Mouse (Mus musculus) midbrain, embryonic 15.5 days (tissue): ENCODE measurements at regions not wholly inside any gene's neighbourhood (a gene's known extent, or its start where the extent isn't known, plus 50 kb on each side); places are given as distances from the start of the nearest gene placed in this dataset.

Experiments
- ATAC-seq: fragments of 200-750 bp; cut with Nextera tagmentation; replicated peaks from 2 replicates; pipeline ENCODE4 v1.8.0; 2017; ENCODE audit warnings: moderate TSS enrichment
- H3K27ac ChIP-seq: fragments of 300-500 bp; sonication (generic); 2 replicates; pipeline ENCODE4 v1.5.1; 2015; ENCODE audit warnings: mild to moderate bottlenecking, inconsistent platforms
- H3K27me3 ChIP-seq: fragments of 300-500 bp; sonication (generic); replicated peaks from 2 replicates; pipeline ENCODE4 v1.6.1; 2015; ENCODE audit warnings: inconsistent platforms
- H3K36me3 ChIP-seq: fragments of 300-500 bp; sonication (generic); replicated peaks from 2 replicates; pipeline ENCODE4 v1.6.1; 2015; ENCODE audit warnings: inconsistent platforms
- H3K4me1 ChIP-seq: fragments of 300-500 bp; sonication (generic); 2 replicates; pipeline ENCODE4 v1.6.1; 2015; ENCODE audit warnings: inconsistent platforms
- H3K4me2 ChIP-seq: fragments of 300-500 bp; sonication (generic); 2 replicates; pipeline ENCODE4 v1.6.1; 2015; ENCODE audit warnings: inconsistent platforms, mild to moderate bottlenecking, moderate library complexity
- H3K4me3 ChIP-seq: fragments of 300-500 bp; sonication (generic); 2 replicates; pipeline ENCODE4 v1.5.1; 2015; ENCODE audit warnings: mild to moderate bottlenecking, inconsistent platforms
- H3K9ac ChIP-seq: fragments of 300-500 bp; sonication (generic); 2 replicates; pipeline ENCODE4 v1.6.1; 2015; ENCODE audit warnings: mild to moderate bottlenecking, inconsistent platforms
- H3K9me3 ChIP-seq: fragments of 300-500 bp; sonication (generic); 2 replicates; pipeline ENCODE4 v1.6.1; 2016; ENCODE audit warnings: inconsistent platforms
- WGBS: fragments of 180-500 bp; shearing (Covaris S2); methylation state at CpG from one replicate; pipeline ENCODE4 v1.1.7; 2015; ENCODE audit warnings: mixed read lengths; 5-methylcytosine and 5-hydroxymethylcytosine counted together

GRCm38 (mm10) chr5:64738096-64738780, 65.0 kb upstream of the Klf3 start:
- 17% methylated on average over 11 of the region's 11 CpGs for WGBS
- peak overlapping the region; percentile 16 for H3K4me2 ChIP-seq
- ATAC-seq, result 0 out of 2 replicates have a peak, but pooled peaks have one; percentile 30
- H3K4me3 ChIP-seq, result no peak overlapping the region
- no peak overlapping the region for H3K9ac ChIP-seq
- H3K4me1 ChIP-seq, result peaks cover 20% of the 10 kb centered on the region; the same call in 1 of the 2 replicates
- H3K9me3 ChIP-seq, result no peaks in the 10 kb centered on the region
- H3K27me3 ChIP-seq, result no peaks in the 10 kb centered on the region
- H3K36me3 ChIP-seq, result no peaks in the 10 kb centered on the region
- H3K27ac ChIP-seq, result no peak overlapping the region

- Histone ChIP-seq H3K27me3 (no peaks in the 10 kb centered on the region), H3K4me3 (no peak overlapping the region), H3K4me2 (peak overlapping the region; percentile 16; the same call in 1 of the 2 replicates), H3K9me3 (no peaks in the 10 kb centered on the region), H3K9ac (no peak overlapping the region), H3K4me1 (peaks cover 20% of the 10 kb centered on the region; the same call in 1 of the 2 replicates), H3K27ac (no peak overlapping the region), H3K36me3 (no peaks in the 10 kb centered on the region)
- ATAC-seq, result peak; percentile 50; the same call in 1 of the 2 replicates
- 14% methylated on average over 10 of the region's 10 CpGs for WGBS
These were observed 64.3 kb upstream of the Klf3 start for GRCm38 (mm10) chr5:64738781-64739310.

GRCm38 (mm10) chr5:64739311-64740261, 63.6 kb upstream of the Klf3 start:
- Histone ChIP-seq H3K4me1 (peaks cover 20% of the 10 kb centered on the region; the same call in 1 of the 2 replicates), H3K9ac (no peak overlapping the region), H3K27me3 (no peaks in the 10 kb centered on the region), H3K4me3 (no peak overlapping the region), H3K9me3 (no peaks in the 10 kb centered on the region), H3K27ac (no peak overlapping the region), H3K36me3 (no peaks in the 10 kb centered on the region), H3K4me2 (no peak overlapping the region)
- WGBS, result 10% methylated on average over 15 of the region's 15 CpGs
- peak; percentile 72 for ATAC-seq

- H3K4me1 ChIP-seq, result peaks cover 10% of the 10 kb centered on the region; the same call in 1 of the 2 replicates
- ATAC-seq, result no peak
These were observed 59.1 kb upstream of the Klf3 start for GRCm38 (mm10) chr5:64744041-64744440.

GRCm38 (mm10) chr5:64744455-64744854, 58.7 kb upstream of the Klf3 start:
- no peak for ATAC-seq
- Histone ChIP-seq H3K4me2 (no peak overlapping the region), H3K9ac (no peak overlapping the region), H3K27ac (no peak overlapping the region), H3K4me3 (no peak overlapping the region), H3K4me1 (peaks cover 6% of the 10 kb centered on the region; the same call in 1 of the 2 replicates), H3K27me3 (no peaks in the 10 kb centered on the region), H3K9me3 (no peaks in the 10 kb centered on the region), H3K36me3 (no peaks in the 10 kb centered on the region)
- 92% methylated on average over 5 of the region's 5 CpGs for WGBS

More at GRCm38 (mm10) chr5:64744041-64744440, 59.1 kb upstream of the Klf3 start:
- H3K4me2 ChIP-seq, result no peak overlapping the region
- no peak overlapping the region for H3K4me3 ChIP-seq
- no peaks in the 10 kb centered on the region for H3K27me3 ChIP-seq
- H3K27ac ChIP-seq, result no peak overlapping the region
- H3K9ac ChIP-seq, result no peak overlapping the region
- WGBS, result 94% methylated on average over 4 of the region's 4 CpGs
- H3K36me3 ChIP-seq, result no peaks in the 10 kb centered on the region
- H3K9me3 ChIP-seq, result no peaks in the 10 kb centered on the region

- no peak for ATAC-seq
- 84% methylated on average over 1 of the region's 1 CpGs for WGBS
- H3K4me2 ChIP-seq, result no peak overlapping the region
- no peaks in the 10 kb centered on the region for H3K36me3 ChIP-seq
- no peak overlapping the region for H3K9ac ChIP-seq
- no peaks in the 10 kb centered on the region for H3K27me3 ChIP-seq
- H3K9me3 ChIP-seq, result no peaks in the 10 kb centered on the region
- H3K4me3 ChIP-seq, result no peak overlapping the region
- no peak overlapping the region for H3K27ac ChIP-seq
- no peaks in the 10 kb centered on the region for H3K4me1 ChIP-seq
These were observed 55.7 kb upstream of the Klf3 start for GRCm38 (mm10) chr5:64747461-64747860.

GRCm38 (mm10) chr5:64749415-64750166, 53.6 kb upstream of the Klf3 start:
- Histone ChIP-seq H3K4me1 (no peaks in the 10 kb centered on the region), H3K9me3 (no peaks in the 10 kb centered on the region), H3K9ac (no peak overlapping the region), H3K4me3 (no peak overlapping the region), H3K36me3 (no peaks in the 10 kb centered on the region), H3K27me3 (no peaks in the 10 kb centered on the region), H3K27ac (no peak overlapping the region), H3K4me2 (no peak overlapping the region)
- WGBS, result 69% methylated on average over 14 of the region's 14 CpGs
- ATAC-seq, result no peak

GRCm38 (mm10) chr5:64750406-64750805, 52.8 kb upstream of the Klf3 start:
- Histone ChIP-seq H3K27ac (no peak overlapping the region), H3K27me3 (no peaks in the 10 kb centered on the region), H3K9ac (no peak overlapping the region), H3K4me3 (no peak overlapping the region), H3K36me3 (no peaks in the 10 kb centered on the region), H3K4me2 (no peak overlapping the region), H3K4me1 (no peaks in the 10 kb centered on the region), H3K9me3 (no peaks in the 10 kb centered on the region)
- 97% methylated on average over 3 of the region's 3 CpGs for WGBS
- ATAC-seq, result no peak

GRCm38 (mm10) chr5:64750976-64751656, 52.1 kb upstream of the Klf3 start:
- no peaks in the 10 kb centered on the region for H3K4me1 ChIP-seq
- H3K9ac ChIP-seq, result no peak overlapping the region
- WGBS, result 75% methylated on average over 7 of the region's 7 CpGs
- H3K4me2 ChIP-seq, result no peak overlapping the region
- H3K27ac ChIP-seq, result no peak overlapping the region
- no peaks in the 10 kb centered on the region for H3K36me3 ChIP-seq
- H3K9me3 ChIP-seq, result no peaks in the 10 kb centered on the region
- H3K27me3 ChIP-seq, result no peaks in the 10 kb centered on the region
- H3K4me3 ChIP-seq, result no peak overlapping the region
- no peak for ATAC-seq

- Histone ChIP-seq H3K4me1 (no peaks in the 10 kb centered on the region), H3K27ac (no peak overlapping the region), H3K27me3 (no peaks in the 10 kb centered on the region), H3K9me3 (no peaks in the 10 kb centered on the region), H3K9ac (no peak overlapping the region), H3K36me3 (no peaks in the 10 kb centered on the region), H3K4me3 (no peak overlapping the region), H3K4me2 (no peak overlapping the region)
- WGBS, result 72% methylated on average over 7 of the region's 7 CpGs
- no peak for ATAC-seq
These were observed 49.9 kb upstream of the Klf3 start for GRCm38 (mm10) chr5:64753142-64753750.
